Mouse (Mus musculus): Measurements from ENCODE around the gene 2810004N23Rik. TPM values are rescaled to one million over a fixed set of nuclear protein-coding genes. Genes with fewer than 3 reads are reported as not detected.
A peak's percentile ranks its signal among the peaks of the same experiment; 100 is the strongest.

Gene 2810004N23Rik
- total and polyA plus RNA-seq, 3 experiments = 54.8 to 68.9 (median 64.0) TPM

GRCm38 (mm10) chr8:124828561-124829240 is 34.2 kb downstream of the 2810004N23Rik start:
- no peak overlapping the region for H3K9ac ChIP-seq (ENCODE audit: control insufficient read depth, low read depth, low read length, poor library complexity, severe bottlenecking)
- H3K4me1 ChIP-seq (ENCODE audit: control insufficient read depth in 1 of 2, insufficient read depth in 2 of 2, low read length in 2 of 2) = peaks cover 0 to 3% of the 10 kb centered on the region in 2 experiments; a peak in 1 of 4 replicates
- H3K4me3 ChIP-seq (ENCODE audit: control insufficient read depth in 1 of 2, insufficient read depth in 1 of 2, low read depth in 2 of 2, low read length in 2 of 2) = no peak overlapping the region
- H3K9me3 ChIP-seq (replicated peaks; ENCODE audit: insufficient read depth, low read length) = no peaks in the 10 kb centered on the region
- H3K36me3 ChIP-seq (ENCODE audit: control insufficient read depth in 1 of 2, insufficient read depth in 2 of 2, low read length in 2 of 2) = no peaks in the 10 kb centered on the region
- no peaks in the 10 kb centered on the region for H3K79me2 ChIP-seq (ENCODE audit: control insufficient read depth, insufficient read depth, low read length, poor library complexity)
- H3K27me3 ChIP-seq (ENCODE audit: control insufficient read depth in 1 of 2, insufficient read depth in 2 of 2, low read length in 2 of 2) = no peaks in the 10 kb centered on the region
- no peak for DNase-seq (ENCODE audit: low read depth, low spot score)
- no peak for TF ChIP-seq NELFE (IDR thresholded peaks at IDR 0.05; ENCODE audit: low read depth, low read length)
- no peak overlapping the region for H3K27ac ChIP-seq (ENCODE audit: control insufficient read depth, low read depth, low read length)

DNA sequence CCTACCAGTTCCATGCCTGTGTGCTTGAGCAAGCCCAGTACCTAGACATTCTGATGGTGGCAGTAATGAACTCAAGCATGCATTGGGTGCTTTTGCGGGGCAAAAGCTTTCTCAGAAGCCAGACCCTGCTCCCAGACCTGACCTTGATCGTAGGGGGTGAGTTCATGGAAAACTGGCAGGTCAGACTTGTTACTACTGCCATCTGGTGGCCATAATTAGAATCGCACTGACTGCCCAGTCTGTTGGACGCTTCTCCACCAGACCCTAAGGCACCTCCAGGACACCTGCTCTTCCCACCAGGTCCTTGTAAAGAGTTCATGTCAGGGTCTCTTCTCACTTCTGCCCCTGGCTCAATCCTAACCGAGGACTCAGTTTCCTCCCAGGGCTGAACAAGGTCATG is 35.5 kb downstream of the 2810004N23Rik start:
- peak; percentile 65 for DNase-seq (ENCODE audit: low read depth, low spot score)
- H3K79me2 ChIP-seq (ENCODE audit: control insufficient read depth, insufficient read depth, low read length, poor library complexity) = no peaks in the 10 kb centered on the region
- no peaks in the 10 kb centered on the region for H3K36me3 ChIP-seq (ENCODE audit: control insufficient read depth in 1 of 2, insufficient read depth in 2 of 2, low read length in 2 of 2)
- no peaks in the 10 kb centered on the region for H3K27me3 ChIP-seq (ENCODE audit: control insufficient read depth in 1 of 2, insufficient read depth in 2 of 2, low read length in 2 of 2)
- TF ChIP-seq ZNF384 (IDR thresholded peaks at IDR 0.05; ENCODE audit: low read depth, low read length) (no peak), ZC3H11A (IDR thresholded peaks at IDR 0.05; ENCODE audit: low read depth, low read length) (0 out of 2 replicates have a peak, but pooled peaks have one; percentile 28), POLR2A (IDR thresholded peaks at IDR 0.05; ENCODE audit: control insufficient read depth in 1 of 2, insufficient read depth in 1 of 2, low read depth in 1 of 2, low read length in 2 of 2, poor library complexity in 1 of 2) (no peak), TCF12 (IDR thresholded peaks at IDR 0.05; ENCODE audit: low read depth, low read length) (no peak), ZKSCAN1 (IDR thresholded peaks at IDR 0.05; ENCODE audit: low read depth, low read length) (no peak), SMC3 (IDR thresholded peaks at IDR 0.05; ENCODE audit: low read depth, low read length) (peak; percentile 73), NELFE (IDR thresholded peaks at IDR 0.05; ENCODE audit: low read depth, low read length) (no peak), RAD21 (IDR thresholded peaks at IDR 0.05; ENCODE audit: low read depth, low read length) (peak; percentile 65), MAFK (IDR thresholded peaks at IDR 0.05; ENCODE audit: borderline replicate concordance, low read depth, low read length) (no peak), ETS1 (IDR thresholded peaks at IDR 0.05; ENCODE audit: low read depth, low read length) (no peak), GATA1 (IDR thresholded peaks at IDR 0.05; ENCODE audit: low read depth, low read length) (no peak), TAL1 (IDR thresholded peaks at IDR 0.05; ENCODE audit: low read length) (no peak), GABPA (IDR thresholded peaks at IDR 0.05; ENCODE audit: low read depth, low read length) (no peak), MAX (IDR thresholded peaks at IDR 0.05; ENCODE audit: low read length) (no peak), CTCF (IDR thresholded peaks at IDR 0.05 in 2 of 3, conservative IDR thresholded peaks at IDR 0.05 in 1 of 3; ENCODE audit: control insufficient read depth in 1 of 3, insufficient read depth in 1 of 3, low read depth in 2 of 3, low read length in 3 of 3, poor library complexity in 1 of 3, severe bottlenecking in 1 of 3) (peak; percentile 75 to 97 (median 84)), MYB (IDR thresholded peaks at IDR 0.05; ENCODE audit: low read depth, low read length) (no peak), TBP (IDR thresholded peaks at IDR 0.05; ENCODE audit: low read depth, low read length) (no peak), KAT2A (conservative IDR thresholded peaks at IDR 0.05; ENCODE audit: low read depth, low read length) (no peak), NRF1 (IDR thresholded peaks at IDR 0.05; ENCODE audit: insufficient read depth, low read depth, low read length, poor library complexity, severe bottlenecking) (no peak), ELF1 (IDR thresholded peaks at IDR 0.05; ENCODE audit: low read depth, low read length) (no peak), MYC (IDR thresholded peaks at IDR 0.05; ENCODE audit: low read depth, low read length) (no peak), BHLHE40 (IDR thresholded peaks at IDR 0.05; ENCODE audit: borderline replicate concordance, low read depth, low read length) (no peak), MAZ (IDR thresholded peaks at IDR 0.05; ENCODE audit: low read depth, low read length) (no peak)
- H3K9me3 ChIP-seq (replicated peaks; ENCODE audit: insufficient read depth, low read length) = no peaks in the 10 kb centered on the region
- no peak overlapping the region for H3K27ac ChIP-seq (ENCODE audit: control insufficient read depth, low read depth, low read length)
- H3K9ac ChIP-seq (ENCODE audit: control insufficient read depth, low read depth, low read length, poor library complexity, severe bottlenecking) = no peak overlapping the region
- peaks cover 0 to 3% of the 10 kb centered on the region in 2 experiments; a peak in 1 of 4 replicates for H3K4me1 ChIP-seq (ENCODE audit: control insufficient read depth in 1 of 2, insufficient read depth in 2 of 2, low read length in 2 of 2)
- H3K4me3 ChIP-seq (ENCODE audit: control insufficient read depth in 1 of 2, insufficient read depth in 1 of 2, low read depth in 2 of 2, low read length in 2 of 2) = no peak overlapping the region

Data from MEL (cell line).